Mouse (Mus musculus) stomach, postnatal 0 days (tissue): ENCODE measurements around the gene Tspoap1.

Experiments used
- CTCF ChIP-seq: IDR thresholded peaks from 2 replicates; pipeline ENCODE4 v1.5.1; 2016; ENCODE audit warnings: antibody characterized with exemption, low read depth, mild to moderate bottlenecking, moderate library complexity
- EP300 ChIP-seq: optimal IDR thresholded peaks from 2 replicates; pipeline ENCODE3; 2016; ENCODE audit warnings: antibody characterized with exemption

DNA sequence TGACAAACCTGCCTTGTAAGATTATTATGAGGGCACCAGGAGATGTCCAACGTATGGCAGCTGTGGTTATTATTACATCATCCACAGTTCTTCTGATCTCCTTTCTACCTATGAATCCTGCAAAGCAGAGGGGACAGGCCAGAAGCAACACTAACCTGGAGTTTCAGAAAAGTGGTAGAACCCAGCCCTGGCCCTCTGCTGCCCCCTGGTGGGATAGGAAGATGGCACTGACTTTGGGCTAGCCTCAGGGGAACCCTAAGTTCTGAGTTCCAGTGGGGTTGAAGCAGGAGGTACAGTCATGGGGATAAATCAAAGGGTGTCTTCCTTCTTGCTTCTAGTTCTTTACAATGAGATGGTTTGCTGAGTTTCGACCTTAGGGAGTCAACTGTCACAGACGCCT lies 10.6 kb downstream of the Tspoap1 start:
- TF ChIP-seq CTCF (peak; percentile 92), EP300 (no peak)
